9 mouse cellular contexts compared by ENCODE assay signal in genomic region chr9:69291451-69291850, GRCm38 (mm10).
DNase-seq lines count a peak whose midpoint lies in the region; ATAC-seq lines count a peak whose summit lies in the region.
"Had no signal": no experiment of that assay in that cellular context is flagged by ENCODE, and none has a peak within 500 bp of the region (broad histone marks: within the 10 kb centered on the region; RNA-seq: fewer than 3 reads in every experiment).

No protein-coding gene starts in this region.

- no peak for DNase-seq in heart, postnatal 10 days
- DNase-seq in embryonic facial prominence, embryonic 11.5 days (ENCODE audit: low spot score): peak; percentile 35
- DNase-seq in hindbrain, embryonic 14.5 days (ENCODE audit: low spot score): no peak
- no peak for DNase-seq in left cerebral cortex, adult 9 months (ENCODE audit: low spot score in 2 of 2)
- DNase-seq in ovary, postnatal 36 days (ENCODE audit: low spot score): no peak

- peak overlapping the region; percentile 92 for H3K4me3 ChIP-seq in heart, embryonic 15.5 days
- peak overlapping the region; percentile 77 for H3K4me3 ChIP-seq in embryonic facial prominence, embryonic 11.5 days (ENCODE audit: low read depth, low read length)
- peak overlapping the region; percentile 82 for H3K4me3 ChIP-seq in hindbrain, embryonic 14.5 days (replicated peaks; ENCODE audit: low read length)
- peak overlapping the region; percentile 59 for H3K4me3 ChIP-seq in midbrain, embryonic 13.5 days (replicated peaks)

- H3K4me1 ChIP-seq in heart, embryonic 15.5 days (replicated peaks): peaks cover 15% of the 10 kb centered on the region
- H3K4me1 ChIP-seq in embryonic facial prominence, embryonic 11.5 days (ENCODE audit: control insufficient read depth, insufficient read depth, low read length): peaks cover 4% of the 10 kb centered on the region; the same call in 1 of the 2 replicates
- peaks cover 18% of the 10 kb centered on the region; the same call in 1 of the 2 replicates for H3K4me1 ChIP-seq in hindbrain, embryonic 14.5 days (replicated peaks; ENCODE audit: control insufficient read depth, insufficient read depth, low read length)
- peaks cover 22% of the 10 kb centered on the region for H3K4me1 ChIP-seq in midbrain, embryonic 13.5 days (replicated peaks)

- no peaks in the 10 kb centered on the region for H3K36me3 ChIP-seq in heart, embryonic 15.5 days
- no peaks in the 10 kb centered on the region for H3K36me3 ChIP-seq in embryonic facial prominence, embryonic 11.5 days (replicated peaks; ENCODE audit: control insufficient read depth, insufficient read depth, low read depth, low read length)
- H3K36me3 ChIP-seq in hindbrain, embryonic 14.5 days (replicated peaks; ENCODE audit: control insufficient read depth, insufficient read depth): no peaks in the 10 kb centered on the region
- H3K36me3 ChIP-seq in midbrain, embryonic 13.5 days: no peaks in the 10 kb centered on the region
- H3K36me3 ChIP-seq: G1E had no signal

- no peaks in the 10 kb centered on the region; the same call in 1 of the 2 replicates for H3K27me3 ChIP-seq in heart, embryonic 15.5 days
- no peaks in the 10 kb centered on the region for H3K27me3 ChIP-seq in embryonic facial prominence, embryonic 11.5 days (ENCODE audit: control insufficient read depth, insufficient read depth, low read length)
- peaks cover 38% of the 10 kb centered on the region for H3K27me3 ChIP-seq in hindbrain, embryonic 14.5 days (ENCODE audit: control insufficient read depth, insufficient read depth, low read length)
- peaks cover 49% of the 10 kb centered on the region for H3K27me3 ChIP-seq in midbrain, embryonic 13.5 days

- peak overlapping the region; percentile 78 for H3K9ac ChIP-seq in heart, embryonic 15.5 days
- peak overlapping the region; percentile 75 for H3K9ac ChIP-seq in embryonic facial prominence, embryonic 11.5 days (replicated peaks; ENCODE audit: low read length)
- H3K9ac ChIP-seq in hindbrain, embryonic 14.5 days: peak overlapping the region; percentile 69
- H3K9ac ChIP-seq in midbrain, embryonic 13.5 days (replicated peaks): peak overlapping the region; percentile 63

- ATAC-seq in heart, embryonic 15.5 days (replicated peaks; ENCODE audit: insufficient number of reproducible peaks, insufficient read depth, low FRiP score, low read depth): no peak
- no peak for ATAC-seq in embryonic facial prominence, embryonic 11.5 days (replicated peaks; ENCODE audit: insufficient number of reproducible peaks, low FRiP score, low TSS enrichment, low read depth)
- no peak for ATAC-seq in hindbrain, embryonic 14.5 days (ENCODE audit: low FRiP score)
- no peak for ATAC-seq in midbrain, embryonic 13.5 days
- ATAC-seq in inflammation-experienced regulatory T-cells, adult 6 months: no peak

- WGBS in heart, embryonic 15.5 days: 31% methylated on average over 13 of the region's 13 CpGs
- WGBS in embryonic facial prominence, embryonic 11.5 days: 6% methylated on average over 13 of the region's 13 CpGs
- 12% methylated on average over 13 of the region's 13 CpGs for WGBS in hindbrain, embryonic 14.5 days
- WGBS in midbrain, embryonic 13.5 days: 10% methylated on average over 13 of the region's 13 CpGs

- H3K4me2 ChIP-seq in heart, embryonic 15.5 days: peak overlapping the region; percentile 98
- H3K4me2 ChIP-seq in embryonic facial prominence, embryonic 11.5 days (ENCODE audit: low read depth, low read length): peak overlapping the region; percentile 95
- H3K4me2 ChIP-seq in hindbrain, embryonic 14.5 days (replicated peaks): peak overlapping the region; percentile 98
- H3K4me2 ChIP-seq in midbrain, embryonic 13.5 days (replicated peaks): peak overlapping the region; percentile 70

- H3K9me3 ChIP-seq in heart, embryonic 15.5 days (replicated peaks): no peaks in the 10 kb centered on the region
- H3K9me3 ChIP-seq in embryonic facial prominence, embryonic 11.5 days (replicated peaks; ENCODE audit: control insufficient read depth, low read length): no peaks in the 10 kb centered on the region
- no peaks in the 10 kb centered on the region for H3K9me3 ChIP-seq in hindbrain, embryonic 14.5 days (ENCODE audit: control insufficient read depth, low read length)
- no peaks in the 10 kb centered on the region for H3K9me3 ChIP-seq in midbrain, embryonic 13.5 days

- H3K27ac ChIP-seq in heart, embryonic 15.5 days: no peak overlapping the region
- no peak overlapping the region for H3K27ac ChIP-seq in embryonic facial prominence, embryonic 11.5 days (replicated peaks; ENCODE audit: low read depth, low read length)
- H3K27ac ChIP-seq in hindbrain, embryonic 14.5 days: no peak overlapping the region
- H3K27ac ChIP-seq in midbrain, embryonic 13.5 days: peak overlapping the region; percentile 62; the same call in 1 of the 2 replicates

- intact Hi-C loops in heart, postnatal 10 days (cut with DNase I): loop anchor here (2.0 to 10.0 kb wide), 3 partner anchors 177 to 1275 kb away; partner anchors contain the start of gene Rora
